Mouse (Mus musculus) heart, embryonic 11.5 days (tissue): Measurements from ENCODE around the gene Sult1d1. TPM values are rescaled to one million over a fixed set of nuclear protein-coding genes. Genes with fewer than 3 reads are reported as not detected.
"Not testable (repeated sequence)": the region's sequence is repeated elsewhere in the genome, so short reads cannot be mapped to it uniquely, and the experiment has no call there.

Source experiments
- ATAC-seq: fragments of 200-750 bp; cut with Nextera tagmentation; replicated peaks from 2 replicates; pipeline ENCODE4 v1.8.0; 2017; ENCODE audit warnings: moderate library complexity; ENCODE audit not compliant: insufficient number of reproducible peaks, low FRiP score, low TSS enrichment
- H3K27ac ChIP-seq: fragments of 300-500 bp; sonication (generic); 2 replicates; pipeline ENCODE4 v1.5.1; 2014; ENCODE audit warnings: mild to moderate bottlenecking, low read depth, low read length
- H3K27me3 ChIP-seq: fragments of 300-500 bp; sonication (generic); 2 replicates; pipeline ENCODE4 v1.6.1; 2014; ENCODE audit warnings: mild to moderate bottlenecking, low read length, mixed read lengths; ENCODE audit not compliant: control insufficient read depth, insufficient read depth
- H3K36me3 ChIP-seq: fragments of 300-500 bp; sonication (generic); 2 replicates; pipeline ENCODE4 v1.6.1; 2014; ENCODE audit warnings: mild to moderate bottlenecking, low read length, moderate library complexity, mixed read lengths; ENCODE audit not compliant: control insufficient read depth, insufficient read depth
- H3K4me1 ChIP-seq: fragments of 300-500 bp; sonication (generic); 2 replicates; pipeline ENCODE4 v1.6.1; 2014; ENCODE audit warnings: low read length; ENCODE audit not compliant: control insufficient read depth, insufficient read depth
- H3K4me2 ChIP-seq: fragments of 300-500 bp; sonication (generic); 2 replicates; pipeline ENCODE4 v1.6.1; 2014; ENCODE audit warnings: mild to moderate bottlenecking, moderate library complexity
- H3K4me3 ChIP-seq: fragments of 300-500 bp; sonication (generic); 2 replicates; pipeline ENCODE4 v1.5.1; 2014; ENCODE audit warnings: low read depth, low read length
- H3K9ac ChIP-seq: fragments of 300-500 bp; sonication (generic); 2 replicates; pipeline ENCODE4 v1.6.1; 2014; ENCODE audit warnings: mild to moderate bottlenecking, low read depth, low read length, moderate library complexity
- H3K9me3 ChIP-seq: fragments of 300-500 bp; sonication (generic); replicated peaks from 2 replicates; pipeline ENCODE4 v1.6.1; 2016; ENCODE audit warnings: low read length; ENCODE audit not compliant: control insufficient read depth
- WGBS: fragments of 180-500 bp; shearing (Covaris S2); extraction: QIAGEN DNeasy Blood & Tissue Kit; methylation state at CpG from one replicate; pipeline ENCODE4 v1.1.7; 2014; ENCODE audit not compliant: insufficient replicate concordance; 5-methylcytosine and 5-hydroxymethylcytosine counted together
- microRNA-seq: library from miRNA; unstranded; fragments of <30 nt; microRNA quantifications from one replicate; pipeline ENCODE4, GENCODE M21; 2016; ENCODE audit warnings: borderline number of aligned reads
- polyA plus RNA-seq: library from polyadenylated mRNA; unstranded; fragments of >200 nt; fragmentation: Nextera tagmentation; extraction: Ambion mirVana; gene quantifications from 2 replicates; pipeline ENCODE4 v1.2.1, GENCODE M21; 2014

The Sult1d1 gene
- polyA plus RNA-seq, 1 experiment from 2014 or later = not detected

DNA sequence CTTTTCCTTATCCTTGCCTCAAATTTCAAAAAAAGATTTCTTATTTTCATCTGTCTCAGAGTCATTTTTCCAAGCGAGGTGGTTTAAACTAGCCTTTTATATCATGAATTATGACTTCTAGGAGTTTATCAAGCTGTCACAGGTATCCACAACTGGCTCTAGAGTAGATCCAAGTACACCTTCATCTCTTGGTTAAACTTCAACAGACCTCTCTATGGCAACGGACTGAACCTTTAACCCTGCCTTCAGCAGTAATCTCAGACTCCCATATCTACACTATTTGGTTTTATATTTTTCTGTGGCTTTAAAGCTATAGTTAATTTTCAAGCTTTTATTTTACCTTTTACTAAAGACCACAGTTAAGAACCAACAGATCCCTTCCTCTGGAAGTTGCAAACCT lies 36.5 kb downstream of the Sult1d1 start:
- no peak overlapping the region for H3K9ac ChIP-seq
- H3K36me3 ChIP-seq = no peaks in the 10 kb centered on the region
- no peak for ATAC-seq
- H3K9me3 ChIP-seq = no peaks in the 10 kb centered on the region
- WGBS = 65% methylated on average over 2 of the region's 2 CpGs
- H3K27ac ChIP-seq = no peak overlapping the region
- no peaks in the 10 kb centered on the region for H3K27me3 ChIP-seq
- H3K4me3 ChIP-seq = no peak overlapping the region
- no peak overlapping the region for H3K4me2 ChIP-seq
- no peaks in the 10 kb centered on the region for H3K4me1 ChIP-seq

- H3K9ac ChIP-seq, H3K9me3 ChIP-seq, H3K4me2 ChIP-seq, H3K27ac ChIP-seq, H3K4me3 ChIP-seq, ATAC-seq, H3K36me3 ChIP-seq, H3K27me3 ChIP-seq, H3K4me1 ChIP-seq: not testable (repeated sequence)
- WGBS = 86% methylated on average over 2 of the region's 2 CpGs
These were observed 45.3 kb downstream of the Sult1d1 start for GRCm38 (mm10) chr5:87523561-87523960.

DNA sequence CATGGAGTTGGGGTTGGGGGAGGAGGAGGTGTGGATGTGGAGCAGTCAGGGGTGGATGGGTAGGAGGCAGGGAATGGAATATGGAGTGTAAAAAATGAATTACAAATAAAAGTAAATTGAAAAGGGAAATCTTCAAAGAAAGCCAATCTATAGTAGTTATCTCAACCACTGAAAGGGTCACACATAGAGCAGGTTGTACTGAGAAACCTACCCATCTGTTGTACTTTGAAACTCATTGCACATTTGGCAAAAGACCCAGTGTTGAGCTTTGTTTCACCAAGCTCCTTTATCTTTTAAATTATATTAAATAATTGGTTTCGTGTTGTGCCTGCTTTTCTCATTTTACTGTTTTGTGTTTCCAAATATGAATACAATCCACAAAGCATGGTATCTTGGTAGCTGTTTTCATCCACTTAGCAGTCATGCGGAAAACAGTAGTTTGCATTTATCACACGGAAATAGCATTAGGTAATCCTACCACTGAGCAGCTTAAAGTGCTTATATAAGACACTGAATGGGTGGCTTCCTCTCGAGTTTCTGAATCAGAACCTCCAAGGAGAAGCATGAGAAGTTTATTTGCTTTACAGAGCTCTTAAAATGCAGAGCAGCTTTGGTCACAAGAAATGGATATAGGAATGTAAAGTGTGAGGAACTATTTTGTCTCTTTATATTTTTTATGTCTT lies 62.9 kb downstream of the Sult1d1 start:
- Histone ChIP-seq H3K27ac (no peak overlapping the region), H3K4me1 (no peaks in the 10 kb centered on the region), H3K36me3 (no peaks in the 10 kb centered on the region), H3K9ac (no peak overlapping the region), H3K4me3 (no peak overlapping the region), H3K27me3 (no peaks in the 10 kb centered on the region), H3K9me3 (no peaks in the 10 kb centered on the region), H3K4me2 (no peak overlapping the region)
- no peak for ATAC-seq
- 59% methylated on average over 4 of the region's 4 CpGs for WGBS

Small RNAs within 50 kb of the gene (microRNA-seq; reads per million reads assigned to microRNA genes)
- gene Mir3969 = 0.88 reads per million, percentile 11 among the genes with 10 or more reads in this experiment

Other genes starting within 250 kb of the Sult1d1 start
- not detected in 2 replicates for gene Ugt2a3, start 231.8 kb downstream of the Sult1d1 start, polyA plus RNA-seq
- not detected in 2 replicates for gene Ugt2b38, start 144.8 kb downstream of the Sult1d1 start, polyA plus RNA-seq
- gene Ugt2a2, start 86.8 kb downstream of the Sult1d1 start, polyA plus RNA-seq = not detected in 2 replicates
- gene Gm43638, start 82.2 kb downstream of the Sult1d1 start, polyA plus RNA-seq = not detected in 2 replicates
- gene Ugt2a1, start 78.2 kb downstream of the Sult1d1 start, polyA plus RNA-seq = not detected in 2 replicates
- not detected in 2 replicates for gene Sult1b1, start 30.8 kb downstream of the Sult1d1 start, polyA plus RNA-seq
- not detected in 2 replicates for gene Sult1e1, start 22.6 kb upstream of the Sult1d1 start, polyA plus RNA-seq
- gene Csn1s1, start 97.2 kb upstream of the Sult1d1 start, polyA plus RNA-seq = not detected in 2 replicates
- not detected in 2 replicates for gene Csn2, start 130.6 kb upstream of the Sult1d1 start, polyA plus RNA-seq
- not detected in 2 replicates for gene Csn1s2a, start 205.5 kb upstream of the Sult1d1 start, polyA plus RNA-seq
- gene Csn1s2b, start 239.1 kb upstream of the Sult1d1 start, polyA plus RNA-seq = not detected in 2 replicates